Mouse (Mus musculus) heart, embryonic 14.5 days (tissue): ENCODE results near the gene Helt. TPM values are rescaled to one million over a fixed set of nuclear protein-coding genes. Genes with fewer than 3 reads are reported as not detected.

Experiments used
- ATAC-seq: fragments of 200-750 bp; cut with Nextera tagmentation; 2 replicates; pipeline ENCODE4 v1.8.0; 2017; ENCODE audit warnings: low read depth, moderate TSS enrichment; ENCODE audit not compliant: insufficient number of reproducible peaks, insufficient read depth, low FRiP score
- H3K27ac ChIP-seq, 2 experiments: fragments of 200-500 bp in 1 of 2; fragments of 300-500 bp in 1 of 2; sonication (generic) in 1 of 2; replicated peaks in 1 of 2; 2 replicates each; pipeline ENCODE4 v1.5.1; 2012 to 2014; ENCODE audit warnings: low read depth in 2 of 2, low read length in 2 of 2, control low read depth in 1 of 2, mild to moderate bottlenecking in 1 of 2, mixed read lengths in 1 of 2; ENCODE audit not compliant: control insufficient read depth in 1 of 2, insufficient read depth in 1 of 2
- H3K27me3 ChIP-seq: fragments of 300-500 bp; sonication (generic); 2 replicates; pipeline ENCODE4 v1.6.1; 2014; ENCODE audit warnings: mild to moderate bottlenecking, low read length, control low read depth; ENCODE audit not compliant: control insufficient read depth, insufficient read depth
- H3K36me3 ChIP-seq: fragments of 300-500 bp; sonication (generic); 2 replicates; pipeline ENCODE4 v1.6.1; 2014; ENCODE audit warnings: mild to moderate bottlenecking, control low read depth, low read length, mixed read lengths; ENCODE audit not compliant: control insufficient read depth, insufficient read depth
- H3K4me1 ChIP-seq, 2 experiments: fragments of 200-500 bp in 1 of 2; fragments of 300-500 bp in 1 of 2; sonication (generic) in 1 of 2; 2 replicates each; pipeline ENCODE4 v1.6.1; 2012 to 2014; ENCODE audit warnings: low read length in 2 of 2, control low read depth in 1 of 2, mixed read lengths in 1 of 2; ENCODE audit not compliant: control insufficient read depth in 2 of 2, insufficient read depth in 2 of 2
- H3K4me2 ChIP-seq: fragments of 300-500 bp; sonication (generic); 2 replicates; pipeline ENCODE4 v1.6.1; 2014; ENCODE audit warnings: mild to moderate bottlenecking, low read length
- H3K4me3 ChIP-seq, 2 experiments: fragments of 200-500 bp in 1 of 2; fragments of 300-500 bp in 1 of 2; sonication (generic) in 1 of 2; 2 replicates each; pipeline ENCODE4 v1.5.1; 2012 to 2014; ENCODE audit warnings: low read length in 2 of 2, mild to moderate bottlenecking in 2 of 2, control low read depth in 1 of 2, low read depth in 1 of 2, moderate library complexity in 1 of 2; ENCODE audit not compliant: control insufficient read depth in 1 of 2, insufficient read depth in 1 of 2
- H3K9ac ChIP-seq: fragments of 300-500 bp; sonication (generic); 2 replicates; pipeline ENCODE4 v1.6.1; 2014; ENCODE audit warnings: mild to moderate bottlenecking, low read length
- H3K9me3 ChIP-seq: fragments of 300-500 bp; sonication (generic); 2 replicates; pipeline ENCODE4 v1.6.1; 2016; ENCODE audit warnings: low read length, control low read depth; ENCODE audit not compliant: control insufficient read depth
- WGBS: fragments of 180-500 bp; shearing (Covaris S2); extraction: QIAGEN DNeasy Blood & Tissue Kit; methylation state at CpG from one replicate; pipeline ENCODE4 v1.1.7; 2014; 5-methylcytosine and 5-hydroxymethylcytosine counted together
- polyA plus RNA-seq: library from polyadenylated mRNA; unstranded; fragments of >200 nt; fragmentation: Nextera tagmentation; extraction: Ambion mirVana; gene quantifications from 2 replicates; pipeline ENCODE4 v1.2.1, GENCODE M21; 2014

Helt gene
- polyA plus RNA-seq, 1 experiment from 2014 or later, result not detected

GRCm38 (mm10) chr8:46329396-46329795 lies 34.9 kb upstream of the Helt start:
- Histone ChIP-seq H3K9me3 (peaks cover 6% of the 10 kb centered on the region; the same call in 1 of the 2 replicates), H3K36me3 (no peaks in the 10 kb centered on the region), H3K27ac (no peak overlapping the region), H3K4me1 (peaks cover 11% of the 10 kb centered on the region in 2 experiments), H3K4me3 (no peak overlapping the region), H3K9ac (no peak overlapping the region), H3K4me2 (no peak overlapping the region), H3K27me3 (no peaks in the 10 kb centered on the region)
- no peak for ATAC-seq
- WGBS, result 82% methylated on average over 4 of the region's 4 CpGs

- H3K27ac ChIP-seq, result no peak overlapping the region
- H3K4me3 ChIP-seq, result no peak overlapping the region
- peaks cover 6% of the 10 kb centered on the region; the same call in 1 of the 2 replicates for H3K9me3 ChIP-seq
- H3K4me2 ChIP-seq, result no peak overlapping the region
- no peak overlapping the region for H3K9ac ChIP-seq
- ATAC-seq, result no peak
- H3K27me3 ChIP-seq, result no peaks in the 10 kb centered on the region
- no peaks in the 10 kb centered on the region for H3K36me3 ChIP-seq
- peaks cover 9 to 14% of the 10 kb centered on the region in 2 experiments; a peak in 3 of 4 replicates for H3K4me1 ChIP-seq
- WGBS, result 87% methylated on average over 7 of the region's 7 CpGs
These were observed 32.8 kb upstream of the Helt start for GRCm38 (mm10) chr8:46327284-46327683.

GRCm38 (mm10) chr8:46326715-46327114 lies 32.2 kb upstream of the Helt start:
- no peaks in the 10 kb centered on the region for H3K36me3 ChIP-seq
- no peaks in the 10 kb centered on the region for H3K27me3 ChIP-seq
- H3K4me2 ChIP-seq, result no peak overlapping the region
- peaks cover 6% of the 10 kb centered on the region; the same call in 1 of the 2 replicates for H3K9me3 ChIP-seq
- no peak overlapping the region for H3K27ac ChIP-seq
- no peak overlapping the region for H3K4me3 ChIP-seq
- peaks cover 9 to 14% of the 10 kb centered on the region in 2 experiments; a peak in 3 of 4 replicates for H3K4me1 ChIP-seq
- no peak for ATAC-seq
- WGBS, result 86% methylated on average over 5 of the region's 5 CpGs
- no peak overlapping the region for H3K9ac ChIP-seq

GRCm38 (mm10) chr8:46324676-46325075 lies 30.2 kb upstream of the Helt start:
- H3K4me1 ChIP-seq, result peaks cover 9 to 14% of the 10 kb centered on the region in 2 experiments; a peak in 3 of 4 replicates
- H3K27ac ChIP-seq, result no peak overlapping the region
- no peaks in the 10 kb centered on the region for H3K27me3 ChIP-seq
- H3K4me2 ChIP-seq, result no peak overlapping the region
- peaks cover 6% of the 10 kb centered on the region; the same call in 1 of the 2 replicates for H3K9me3 ChIP-seq
- no peak overlapping the region for H3K4me3 ChIP-seq
- no peak overlapping the region for H3K9ac ChIP-seq
- ATAC-seq, result no peak
- WGBS, result 75% methylated on average over 5 of the region's 5 CpGs
- H3K36me3 ChIP-seq, result no peaks in the 10 kb centered on the region

DNA sequence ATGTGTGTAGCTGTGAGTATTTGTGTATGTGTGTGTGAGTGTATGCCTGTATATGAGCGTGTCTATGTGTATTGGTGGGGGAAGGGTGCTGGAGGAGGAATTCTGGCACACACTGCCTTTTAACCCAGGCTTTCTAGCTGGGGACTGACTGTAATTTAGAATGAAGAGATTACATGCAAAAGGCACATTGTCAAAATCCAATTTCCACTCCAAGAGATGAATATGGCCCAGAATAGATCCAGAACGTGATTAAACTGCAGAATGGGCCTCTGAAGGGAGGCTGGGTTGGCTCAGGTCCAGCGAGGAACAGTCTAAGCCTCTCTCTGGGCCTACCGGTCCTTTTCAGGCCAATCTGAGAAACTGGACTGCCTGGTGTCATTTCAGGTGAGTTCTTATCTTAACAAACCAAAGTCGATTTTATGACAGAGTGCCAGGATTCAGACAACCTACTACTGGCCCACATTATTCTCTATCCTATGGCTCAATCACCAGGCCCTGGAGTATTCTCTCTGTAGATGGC lies 29.3 kb upstream of the Helt start:
- Histone ChIP-seq H3K27ac (no peak overlapping the region), H3K4me3 (no peak overlapping the region), H3K27me3 (no peaks in the 10 kb centered on the region), H3K36me3 (no peaks in the 10 kb centered on the region), H3K9me3 (peaks cover 6% of the 10 kb centered on the region; the same call in 1 of the 2 replicates), H3K4me2 (no peak overlapping the region), H3K9ac (no peak overlapping the region), H3K4me1 (peaks cover 7 to 12% of the 10 kb centered on the region in 2 experiments; a peak in 3 of 4 replicates)
- ATAC-seq, result no peak
- WGBS, result 56% methylated on average over 5 of the region's 5 CpGs

DNA sequence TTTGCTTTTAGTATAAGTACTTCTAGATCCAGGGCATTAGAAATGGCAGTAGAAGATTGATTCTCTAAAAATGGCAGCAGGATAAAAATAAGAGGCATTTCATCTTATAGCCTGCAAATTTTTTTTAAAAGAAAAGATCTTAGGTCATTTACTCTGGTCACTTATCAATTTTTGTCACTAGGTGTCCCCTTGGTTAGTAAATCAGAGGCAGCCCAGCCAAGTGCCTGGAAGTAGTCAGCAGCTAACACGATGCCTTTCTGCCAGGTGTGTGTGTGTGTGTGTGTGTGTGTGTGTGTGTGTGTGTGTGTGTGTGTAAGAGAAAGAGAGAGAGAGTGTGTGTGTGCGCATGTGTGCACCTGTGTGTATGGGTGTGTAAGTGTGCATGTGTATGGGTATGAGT lies 28.4 kb upstream of the Helt start:
- whole genome bisulfite sequencing, result 62% methylated on average over 2 of the region's 2 CpGs
- H3K9ac ChIP-seq, result no peak overlapping the region
- H3K4me1 ChIP-seq, result peaks cover 0 to 3% of the 10 kb centered on the region in 2 experiments; a peak in 1 of 4 replicates
- H3K4me2 ChIP-seq, result no peak overlapping the region
- no peak overlapping the region for H3K27ac ChIP-seq
- no peaks in the 10 kb centered on the region for H3K27me3 ChIP-seq
- peaks cover 6% of the 10 kb centered on the region; the same call in 1 of the 2 replicates for H3K9me3 ChIP-seq
- no peak for ATAC-seq
- H3K4me3 ChIP-seq, result no peak overlapping the region
- no peaks in the 10 kb centered on the region for H3K36me3 ChIP-seq

DNA sequence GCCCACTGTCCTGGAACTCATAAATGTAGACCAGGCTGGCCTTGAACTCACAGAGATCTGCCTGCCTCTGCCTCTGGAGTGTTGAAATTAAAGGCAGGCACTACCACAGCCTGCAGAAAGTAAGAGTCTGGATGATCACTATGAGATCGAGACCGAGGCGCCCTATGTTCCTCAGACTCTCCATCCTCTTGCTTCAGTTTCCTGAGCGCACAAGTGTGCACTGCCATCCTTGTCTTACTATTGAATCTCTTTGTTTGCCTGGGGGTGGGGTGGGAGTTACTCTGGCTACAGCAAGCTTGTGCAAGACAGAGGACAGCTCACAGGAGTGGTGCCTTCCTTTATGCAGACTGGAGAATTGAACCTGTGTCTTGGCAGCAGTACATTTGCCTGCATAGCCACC lies 27.9 kb upstream of the Helt start:
- WGBS, result 93% methylated on average over 4 of the region's 4 CpGs
- Histone ChIP-seq H3K36me3 (no peaks in the 10 kb centered on the region), H3K4me2 (no peak overlapping the region), H3K9me3 (peaks cover 6% of the 10 kb centered on the region; the same call in 1 of the 2 replicates), H3K4me3 (no peak overlapping the region), H3K9ac (no peak overlapping the region), H3K4me1 (peaks cover 0 to 3% of the 10 kb centered on the region in 2 experiments; a peak in 1 of 4 replicates), H3K27me3 (no peaks in the 10 kb centered on the region), H3K27ac (no peak overlapping the region)
- no peak for ATAC-seq

- peaks cover 0 to 2% of the 10 kb centered on the region in 2 experiments; a peak in 1 of 4 replicates for H3K4me1 ChIP-seq
- no peak for ATAC-seq
- H3K27me3 ChIP-seq, result no peaks in the 10 kb centered on the region
- 91% methylated on average over 5 of the region's 5 CpGs for WGBS
- H3K36me3 ChIP-seq, result no peaks in the 10 kb centered on the region
- no peak overlapping the region for H3K27ac ChIP-seq
- no peaks in the 10 kb centered on the region for H3K9me3 ChIP-seq
- H3K4me3 ChIP-seq, result no peak overlapping the region
- H3K4me2 ChIP-seq, result no peak overlapping the region
- no peak overlapping the region for H3K9ac ChIP-seq
These were observed 24.3 kb upstream of the Helt start for GRCm38 (mm10) chr8:46318802-46319201.
